Mouse (Mus musculus): ENCODE measurements around the gene Fnip2.

DNA sequence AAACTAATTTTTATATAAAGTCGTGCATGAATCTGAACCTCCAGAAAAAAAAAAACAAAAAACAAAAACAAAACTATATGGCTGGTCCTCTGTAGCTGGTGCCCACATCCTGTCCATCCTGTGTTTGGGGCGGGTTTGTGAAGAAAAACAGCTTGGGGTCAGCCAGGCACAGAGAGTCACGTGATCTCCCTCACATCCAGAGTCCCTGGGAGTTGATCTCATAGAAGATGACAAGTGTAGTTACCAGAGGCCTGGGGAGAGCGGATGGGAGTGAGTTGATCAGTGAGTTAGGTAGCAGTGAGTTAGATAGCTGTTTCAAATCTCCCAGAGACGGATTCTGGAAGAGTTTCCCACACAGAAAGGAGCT lies 157.0 kb downstream of the Fnip2 start:
- TF ChIP-seq CTCF (IDR thresholded peaks at IDR 0.05; ENCODE audit: low read depth, low read length), result no peak
- no peak for TF ChIP-seq POLR2A (IDR thresholded peaks at IDR 0.05; ENCODE audit: insufficient read depth, low read length)
